Mouse (Mus musculus): ENCODE data around the gene Clec16a.
A peak's percentile ranks its signal among the peaks of the same experiment; 100 is the strongest.

Clec16a gene

DNA sequence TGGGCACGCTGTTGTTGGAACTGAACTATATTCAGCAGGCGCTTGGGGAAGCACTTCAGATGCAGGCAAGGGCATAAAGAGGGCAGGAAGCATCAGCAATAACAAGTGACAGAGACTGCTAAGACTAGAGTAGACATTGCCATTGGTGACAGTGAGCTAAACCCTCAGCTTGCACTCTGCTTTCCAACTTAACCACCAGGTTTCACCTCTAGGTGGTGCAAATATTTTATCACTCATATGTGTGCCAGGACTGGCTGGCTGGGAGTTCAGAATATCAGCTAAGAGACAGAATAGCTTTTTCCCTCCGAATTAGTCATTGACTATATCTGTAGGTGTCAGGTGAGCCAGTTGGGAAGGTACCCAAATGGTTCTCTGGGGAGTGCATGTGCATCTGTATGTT, 41.4 kb downstream of the Clec16a start:
- DNase-seq: peak; percentile 27 to 38

DNA sequence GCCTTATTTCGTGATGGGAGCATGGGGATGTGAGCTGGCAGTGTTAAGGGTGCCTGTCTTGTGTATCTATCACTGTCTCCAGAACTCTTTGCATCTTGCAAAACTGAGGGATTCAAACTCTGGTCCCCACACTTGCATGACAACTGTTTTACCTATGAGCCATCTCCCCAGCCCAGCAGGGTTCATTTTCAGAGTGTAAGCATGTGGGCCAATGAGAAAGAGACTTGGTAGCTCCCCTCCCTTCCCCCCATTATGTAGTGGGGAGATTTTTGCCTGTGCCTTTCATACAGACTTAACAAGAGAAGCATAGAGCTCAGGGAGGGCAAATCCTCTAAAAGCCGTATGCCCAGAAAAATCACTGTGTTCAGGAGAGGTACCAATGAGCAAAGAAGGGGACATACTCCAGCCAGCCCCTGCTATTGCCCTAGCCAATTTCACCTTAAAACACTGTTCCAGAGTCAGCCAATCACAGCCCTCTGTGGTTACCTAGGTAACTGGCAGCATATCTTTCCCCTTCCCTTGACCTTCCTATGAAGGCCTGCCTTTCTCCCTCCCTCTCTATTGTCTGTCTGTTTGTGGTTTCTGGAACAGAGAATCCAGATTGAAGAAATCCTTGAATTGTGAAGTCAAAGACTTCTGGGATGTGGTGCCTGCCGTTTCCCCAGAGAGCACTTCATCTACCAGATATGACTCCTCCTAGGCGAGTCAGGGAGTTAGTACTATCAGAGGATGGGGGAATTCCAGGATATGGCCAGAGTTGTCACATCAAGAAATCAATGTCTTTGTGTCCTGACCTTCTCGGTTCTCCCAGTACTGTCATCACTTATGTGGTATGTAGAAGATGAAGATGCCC, 55.0 kb downstream of the Clec16a start:
- no peak for DNase-seq

DNA sequence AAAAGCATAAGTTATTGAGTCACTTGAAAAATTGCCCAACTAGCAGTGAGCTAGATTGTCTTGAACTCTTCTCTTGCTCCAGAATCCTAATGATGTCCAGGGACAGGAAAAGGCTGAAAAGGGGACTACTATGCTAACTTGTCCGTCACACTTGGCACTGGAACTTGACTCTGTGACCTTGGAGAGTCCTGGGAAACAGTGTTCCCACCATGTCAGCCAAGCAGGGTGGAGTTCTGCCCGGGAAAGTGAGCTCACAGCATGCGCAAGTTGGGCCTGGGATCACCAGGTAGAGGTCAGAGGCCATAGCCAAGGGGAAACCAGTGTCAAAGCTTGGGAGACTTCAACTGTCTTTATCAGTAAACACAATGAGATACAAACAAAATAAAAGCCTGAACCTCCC, 62.7 kb downstream of the Clec16a start:
- no peak for DNase-seq

DNA sequence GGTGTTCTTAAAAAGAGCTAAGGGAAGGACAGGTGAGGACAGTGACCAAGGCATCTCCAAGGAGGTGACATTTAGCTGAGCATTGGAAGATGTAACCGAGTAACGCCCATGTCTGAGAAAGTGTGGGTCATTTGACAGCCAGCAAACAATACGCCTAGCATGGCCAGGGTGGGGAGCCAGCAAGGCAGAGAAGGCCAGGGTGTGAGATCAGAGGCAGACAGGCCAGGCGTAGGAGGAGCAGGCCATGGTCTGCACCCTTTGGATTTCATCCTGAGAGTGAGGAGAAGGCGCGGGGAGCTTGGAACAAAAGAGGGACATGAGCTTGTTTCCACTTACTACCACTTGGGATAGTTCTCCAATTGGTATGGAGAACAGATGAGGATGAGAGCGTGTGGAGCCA, 64.8 kb downstream of the Clec16a start:
- no peak for DNase-seq

DNA sequence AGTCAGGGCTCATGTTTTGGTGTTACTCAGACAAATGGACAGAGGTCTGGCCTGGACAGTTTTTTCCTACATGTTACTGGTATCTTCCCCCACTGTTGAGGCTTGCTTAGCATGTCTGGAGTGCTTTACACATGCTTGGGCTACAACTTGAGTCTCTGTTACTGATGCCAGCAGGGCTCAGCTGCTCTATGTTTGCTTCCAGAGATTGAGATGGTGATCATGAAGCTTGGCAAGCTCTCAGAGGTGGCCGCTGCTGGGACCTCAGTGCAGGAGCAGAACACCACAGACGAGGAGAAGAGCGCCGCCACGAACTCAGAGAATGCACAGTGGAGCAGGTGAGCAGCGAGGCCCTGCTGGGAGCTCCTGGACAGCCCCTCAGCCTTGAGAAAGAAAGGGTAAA, 65.7 kb downstream of the Clec16a start:
- DNase-seq: no peak

DNA sequence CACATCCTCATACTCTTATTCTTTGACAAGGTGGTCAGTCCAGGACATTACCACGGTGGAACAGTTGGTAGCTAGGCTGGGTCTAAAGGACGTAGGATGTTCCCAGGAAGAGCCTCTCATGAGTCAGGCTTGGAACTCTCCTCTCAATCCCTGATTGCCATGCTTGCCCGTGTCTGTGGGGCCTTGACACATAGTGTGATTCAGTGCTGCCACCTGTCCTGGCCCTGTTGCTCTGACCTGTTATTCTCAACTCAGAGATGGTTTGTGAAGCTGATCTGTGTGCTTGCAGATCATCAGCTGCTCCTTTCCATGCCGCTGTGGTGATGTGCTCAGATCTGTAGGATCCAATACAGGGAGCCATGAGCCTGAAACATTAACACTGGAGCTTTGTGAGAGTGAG, 66.2 kb downstream of the Clec16a start:
- DNase-seq: no peak

DNA sequence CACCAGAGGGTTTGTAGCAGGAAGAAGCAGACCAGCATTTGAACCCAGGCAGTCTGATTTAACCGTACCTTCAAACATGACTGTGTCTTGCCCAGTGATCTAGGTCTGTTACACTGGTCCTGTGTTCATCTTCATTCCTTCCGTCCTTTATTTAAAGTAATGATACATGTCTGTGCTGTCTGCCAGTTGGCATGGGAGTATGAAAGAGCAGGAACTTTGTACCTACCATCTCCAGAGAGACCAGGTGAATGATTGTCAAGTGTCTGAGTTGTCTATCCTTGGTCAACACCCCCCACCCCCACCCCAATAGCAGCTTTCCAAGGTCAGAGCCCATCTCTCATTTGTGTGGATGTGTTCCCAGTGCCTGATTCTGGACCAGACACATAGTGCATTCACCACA, 68.9 kb downstream of the Clec16a start:
- DNase-seq: no peak

DNA sequence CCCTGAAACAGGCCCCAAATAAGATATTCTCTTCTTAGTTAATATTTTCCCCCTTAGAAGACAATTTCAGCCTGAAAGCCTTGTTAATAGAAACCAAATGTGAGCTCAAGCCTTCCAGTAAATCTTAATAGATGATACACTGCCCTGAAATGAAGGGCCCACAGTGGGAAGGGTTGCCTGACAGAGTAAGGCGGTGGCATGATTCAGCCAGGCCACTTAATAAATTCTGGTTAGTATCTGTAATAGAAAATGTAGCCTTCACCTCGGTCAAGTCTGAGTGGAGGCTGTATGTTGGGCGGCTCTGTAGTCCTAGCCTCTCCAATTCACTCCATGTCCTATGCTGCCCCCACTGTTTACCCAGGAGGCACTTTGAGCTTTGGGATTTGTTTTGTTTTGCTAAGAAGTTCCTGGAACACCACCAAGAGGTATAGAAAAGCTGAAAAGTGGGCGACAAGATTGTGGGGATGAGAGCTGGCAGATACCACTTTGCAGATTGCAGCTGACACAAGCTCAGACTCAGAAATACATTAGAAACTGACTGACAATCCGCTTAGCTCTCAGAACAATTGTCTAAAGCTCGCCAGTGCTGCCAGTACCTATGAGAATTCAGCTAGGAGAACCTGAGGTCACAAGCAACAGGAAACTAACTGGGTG, 75.9 kb downstream of the Clec16a start:
- no peak for DNase-seq

DNA sequence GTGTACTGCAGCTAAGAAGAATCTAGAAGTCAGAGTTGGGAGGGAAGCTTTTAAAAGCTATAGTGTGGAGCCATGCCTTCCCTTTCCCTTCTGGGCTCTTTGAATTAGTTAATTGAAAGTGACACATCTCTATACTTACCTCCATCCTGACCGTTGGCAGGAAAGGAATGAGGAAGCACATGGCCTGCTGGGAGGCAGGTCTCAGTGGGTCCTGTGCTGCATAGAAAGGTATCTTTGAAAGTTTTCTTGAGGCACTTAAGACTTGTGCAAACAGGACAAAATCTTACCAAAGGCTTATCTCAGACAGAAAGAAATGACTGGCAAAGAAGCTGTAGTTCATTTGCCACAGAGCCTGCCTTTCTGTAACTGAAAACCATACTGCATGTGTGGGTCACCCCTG, 76.6 kb downstream of the Clec16a start:
- DNase-seq: no peak

DNA sequence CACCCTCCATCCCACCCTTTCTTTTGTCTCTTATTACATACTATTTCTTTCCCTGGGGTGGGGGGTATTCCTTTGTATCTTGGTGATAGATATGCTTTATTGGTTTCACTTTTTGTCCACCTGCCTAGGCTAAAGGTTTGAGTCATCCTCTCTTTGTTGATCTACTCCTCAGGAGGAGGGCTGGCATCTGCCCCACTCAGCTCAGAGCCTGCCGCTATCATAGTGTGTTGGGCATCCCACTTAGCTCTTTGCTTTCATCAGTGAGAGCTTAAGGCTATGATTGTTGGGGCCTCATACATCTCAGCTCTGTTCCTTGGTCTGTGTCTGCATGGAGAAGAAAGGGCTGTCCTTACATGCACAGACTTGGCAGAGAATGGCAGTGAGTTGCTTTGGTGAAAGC, 81.0 kb downstream of the Clec16a start:
- DNase-seq: no peak

DNA sequence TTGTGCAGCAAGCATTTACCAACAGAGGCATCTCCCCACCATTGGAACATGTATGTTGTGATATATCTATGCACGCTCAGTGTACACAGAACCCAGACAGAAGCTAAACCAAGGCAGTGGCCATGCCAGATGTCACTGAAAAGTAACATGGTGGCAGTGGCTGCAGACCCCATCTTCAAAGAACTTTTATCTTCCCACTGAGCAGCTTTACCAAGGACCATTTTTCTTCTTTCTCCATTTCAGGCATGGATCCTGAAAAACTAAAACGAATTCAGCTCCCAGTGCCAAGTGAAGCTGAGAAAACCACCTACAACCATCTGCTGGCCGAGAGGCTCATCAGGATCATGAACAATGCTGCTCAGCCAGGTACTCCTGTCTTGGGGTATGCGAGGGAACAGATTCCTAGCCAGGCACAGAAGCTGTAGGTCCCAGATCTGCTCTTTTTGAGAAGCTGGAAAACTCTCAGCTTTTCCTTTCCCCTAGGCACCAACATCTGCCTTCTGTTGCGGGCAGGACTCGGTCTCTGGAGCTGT, 82.1 kb downstream of the Clec16a start:
- no peak for DNase-seq

DNA sequence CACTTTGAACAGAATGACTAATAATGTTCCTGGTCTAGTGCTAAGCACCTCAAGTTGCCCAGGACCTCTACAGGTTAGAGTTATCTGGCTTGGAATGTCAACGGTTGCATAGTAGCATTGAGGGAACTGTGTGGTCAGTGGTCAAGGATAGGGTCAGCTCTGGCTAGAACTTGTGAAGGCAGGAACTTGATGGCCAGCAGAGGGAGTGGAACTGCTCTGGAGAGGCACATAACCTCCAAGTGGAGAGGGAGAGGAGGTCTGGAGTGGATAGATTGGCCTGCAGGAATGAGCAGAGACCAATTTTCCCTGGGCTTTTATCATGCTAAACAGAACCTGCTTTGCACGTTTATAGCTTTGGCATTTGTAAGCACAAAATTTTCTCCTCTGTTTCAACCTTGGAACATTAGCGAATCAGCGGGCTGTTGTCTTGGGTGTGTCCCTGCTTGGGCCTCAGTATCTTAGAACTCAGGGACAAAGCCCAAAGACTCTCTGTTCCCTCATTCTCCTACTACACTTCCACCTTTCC, 83.0 kb downstream of the Clec16a start:
- no peak for DNase-seq

DNA sequence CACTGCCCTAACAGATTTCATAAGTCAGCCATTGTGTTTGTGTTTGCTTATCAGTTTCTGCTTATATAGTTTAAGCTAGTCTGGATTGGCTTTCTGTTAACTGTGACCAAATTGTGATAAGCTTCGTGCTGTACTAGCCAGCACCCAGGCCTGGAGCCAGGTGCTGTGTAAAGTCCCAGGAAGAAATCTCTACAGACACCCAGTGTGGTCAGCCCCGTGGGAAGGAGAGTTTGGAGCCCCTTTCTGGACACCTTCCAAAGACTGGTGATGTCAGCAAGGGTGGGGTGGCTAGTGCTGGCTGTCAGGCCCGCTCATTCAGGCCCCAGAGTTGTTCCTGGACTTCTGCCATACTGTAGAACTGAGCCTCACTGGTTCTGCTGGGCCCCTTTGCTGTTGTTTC, 83.8 kb downstream of the Clec16a start:
- no peak for DNase-seq

DNA sequence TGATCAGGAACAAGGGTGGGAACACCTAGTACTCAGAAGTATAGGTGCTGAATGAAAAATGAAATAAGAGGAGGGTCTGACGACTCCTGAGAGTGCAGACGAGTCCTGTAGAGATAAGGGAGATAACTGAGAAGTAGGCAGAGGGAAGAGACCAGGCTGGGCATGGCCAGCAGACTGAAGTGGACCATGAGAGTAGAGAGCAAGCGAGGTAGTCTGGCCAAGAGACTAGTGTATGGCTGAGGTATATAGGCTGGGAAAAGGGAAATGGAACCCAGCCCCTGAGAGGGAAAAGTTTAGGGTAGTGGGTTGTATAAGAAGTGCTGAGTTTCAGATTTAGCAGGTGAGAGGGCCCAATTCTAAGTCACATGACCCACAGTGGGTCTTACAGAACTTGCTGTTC, 84.2 kb downstream of the Clec16a start:
- no peak for DNase-seq

DNA sequence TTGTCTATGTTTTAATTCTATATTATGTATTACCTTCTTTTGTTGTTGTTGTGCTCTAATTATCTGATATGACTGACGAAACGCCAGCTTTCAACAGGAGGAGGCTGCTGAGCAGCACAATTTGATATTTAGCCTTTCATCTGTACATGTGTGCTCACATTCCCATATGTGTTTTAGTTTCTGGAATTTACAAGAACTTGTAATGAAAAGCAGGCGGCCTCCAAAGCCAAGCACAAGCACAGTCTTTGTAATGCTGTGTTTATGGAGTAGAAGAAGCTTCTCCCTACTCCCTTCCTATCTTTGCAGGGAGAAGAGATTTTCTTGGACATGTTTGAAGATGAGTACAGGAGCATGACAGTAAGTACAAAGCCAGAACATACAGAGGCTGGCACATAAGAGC, 89.8 kb downstream of the Clec16a start:
- DNase-seq: no peak

DNA sequence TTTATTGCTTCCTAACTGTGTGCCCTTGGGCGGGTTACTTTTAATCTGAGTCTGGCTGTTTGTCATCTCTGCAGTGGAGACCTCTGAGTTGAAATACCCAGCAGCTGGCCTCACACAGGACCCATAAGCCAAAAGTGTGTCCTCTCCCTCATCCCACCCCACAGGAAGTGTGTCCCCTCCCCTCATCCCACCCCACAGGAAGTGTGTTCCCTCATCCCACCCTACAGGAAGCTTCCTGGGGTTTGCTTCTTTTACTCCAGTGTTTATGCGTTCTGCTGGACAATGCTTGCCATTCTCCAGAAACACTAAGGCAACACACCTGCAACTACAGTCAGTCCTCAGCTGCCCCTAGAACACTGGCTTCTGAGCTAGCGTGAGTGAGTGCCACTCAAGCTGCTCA, 92.8 kb downstream of the Clec16a start:
- DNase-seq: no peak

DNA sequence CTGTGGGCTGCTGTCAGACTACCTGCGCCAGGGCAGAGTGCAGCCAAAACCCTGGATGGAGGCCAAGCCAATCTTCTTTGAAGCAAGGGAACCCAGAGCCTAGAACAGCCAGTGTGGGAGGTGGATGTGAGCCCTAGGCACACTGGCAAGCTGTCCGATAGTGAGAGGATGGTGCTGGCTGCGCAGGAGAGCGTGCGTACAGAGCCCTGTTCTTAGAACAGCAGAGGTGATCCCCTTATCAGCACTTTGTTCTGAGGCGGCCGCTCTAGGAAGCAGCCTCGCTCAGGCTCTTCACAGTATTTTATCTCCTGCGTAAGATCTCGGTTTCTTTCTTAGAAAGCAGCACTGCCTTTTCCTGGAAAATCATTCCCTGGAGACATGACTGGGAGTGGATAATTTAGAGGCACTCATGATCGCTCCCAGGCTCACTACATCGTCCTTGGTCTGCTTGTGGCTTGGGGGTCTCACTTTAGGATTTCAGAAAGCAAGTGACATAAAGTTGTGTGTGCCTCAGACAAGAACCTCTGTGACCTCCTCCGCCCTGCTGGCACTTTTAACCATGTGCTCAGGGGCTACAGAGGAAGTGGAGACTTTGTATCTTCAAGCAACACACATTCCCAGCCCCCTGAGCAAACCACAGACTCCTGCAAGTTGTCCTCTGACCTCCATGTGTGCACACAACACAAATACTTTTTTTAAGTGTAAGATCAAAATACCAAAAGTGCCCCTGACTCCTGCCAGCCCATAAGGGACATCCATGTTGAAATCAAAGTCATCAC, 94.2 kb downstream of the Clec16a start:
- DNase-seq: peak; percentile 52 to 60

DNA sequence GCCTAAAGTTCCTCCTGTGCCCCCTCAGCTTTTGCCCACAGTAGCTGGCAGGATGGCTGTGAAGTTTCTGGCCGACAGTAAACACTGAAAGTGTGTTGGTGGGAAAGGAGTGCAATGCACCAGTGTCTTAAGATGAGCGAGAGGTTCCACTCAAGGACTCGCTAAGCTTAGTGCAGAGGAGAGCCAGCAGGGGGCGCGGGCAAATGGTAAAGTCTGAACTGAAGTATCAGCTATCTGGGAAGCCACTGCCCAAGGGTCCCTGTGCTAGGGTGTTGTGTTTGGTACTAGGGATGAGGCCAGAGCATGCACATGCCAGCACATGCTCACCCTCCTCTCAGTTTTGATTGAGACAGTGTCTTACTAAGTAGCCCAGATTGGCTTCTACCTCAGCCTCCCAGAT, 94.9 kb downstream of the Clec16a start:
- peak; percentile 85 to 86 for DNase-seq

DNA sequence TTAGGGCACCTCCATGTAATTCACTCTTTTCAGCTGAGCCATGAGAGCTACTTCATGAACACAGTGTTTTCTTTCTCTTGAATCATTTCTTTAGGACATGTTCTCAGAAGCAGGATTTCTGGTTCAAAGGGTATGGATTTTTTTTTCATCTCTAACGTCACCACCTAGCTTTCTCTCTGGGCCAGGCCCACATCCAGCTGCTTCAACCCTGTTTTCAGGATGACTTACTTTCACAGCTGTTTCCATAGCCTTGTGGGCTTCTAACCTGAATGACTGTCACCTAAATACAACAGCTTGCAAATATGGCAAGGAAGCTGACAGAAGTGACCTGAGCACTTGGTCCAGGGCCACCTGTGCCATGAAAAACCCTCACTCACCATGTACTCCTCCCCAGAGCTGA, 96.0 kb downstream of the Clec16a start:
- no peak for DNase-seq

DNA sequence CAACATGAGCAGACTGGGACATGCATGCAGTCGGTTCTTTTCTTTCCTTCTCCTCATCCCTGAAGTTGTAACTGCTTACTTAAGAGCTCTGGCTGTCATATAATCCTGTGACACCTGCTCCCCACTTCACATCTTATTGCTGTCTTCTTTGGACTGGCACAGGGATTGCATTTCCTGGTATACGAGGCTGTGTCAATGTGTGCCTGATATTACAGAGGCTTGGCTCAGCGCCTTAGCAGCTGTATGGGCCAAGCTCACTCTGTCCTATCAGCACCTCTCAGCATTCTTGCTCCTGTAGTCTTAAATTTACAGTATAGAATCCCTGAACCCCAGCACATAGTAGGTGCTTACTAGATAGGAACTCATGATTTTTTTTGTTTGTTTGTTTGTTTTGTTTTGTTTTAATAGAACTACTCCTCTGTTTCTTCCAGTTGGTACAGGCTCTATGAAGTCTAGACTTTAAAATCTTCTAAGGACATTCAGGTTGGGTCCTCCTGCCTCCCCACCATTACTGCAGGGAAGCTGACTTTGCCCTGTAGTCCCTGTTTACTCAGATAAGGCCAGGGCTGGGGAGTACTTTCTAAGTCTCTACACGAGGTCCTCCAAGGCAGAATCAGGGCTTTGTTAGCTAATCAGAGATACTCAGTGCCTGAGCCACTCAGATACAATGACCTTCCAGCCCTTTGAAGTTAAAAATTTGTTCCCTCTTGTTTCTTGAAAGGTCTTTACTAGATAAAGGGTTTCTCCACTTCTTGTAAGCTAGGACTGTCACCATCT, 97.9 kb downstream of the Clec16a start:
- DNase-seq: no peak

DNA sequence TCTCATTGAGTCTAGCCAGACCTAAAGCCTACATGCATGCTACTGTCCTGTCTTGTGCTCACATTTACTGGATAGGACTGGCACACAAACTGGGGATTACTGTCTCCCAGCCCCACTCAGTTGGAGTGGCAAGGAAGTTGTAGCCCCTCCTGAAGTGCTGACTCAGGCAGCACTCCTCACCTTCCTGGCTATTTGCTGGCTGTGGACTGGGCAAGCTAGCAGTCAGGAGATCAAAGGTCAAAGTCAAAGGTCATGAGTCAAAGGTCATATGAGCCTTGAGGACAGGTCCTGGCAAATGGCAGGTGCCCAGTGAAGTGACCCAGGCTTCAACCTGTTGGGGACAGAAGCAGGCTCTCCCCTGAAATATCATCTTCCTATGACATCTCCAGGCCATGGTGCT, 99.1 kb downstream of the Clec16a start:
- no peak for DNase-seq

DNA sequence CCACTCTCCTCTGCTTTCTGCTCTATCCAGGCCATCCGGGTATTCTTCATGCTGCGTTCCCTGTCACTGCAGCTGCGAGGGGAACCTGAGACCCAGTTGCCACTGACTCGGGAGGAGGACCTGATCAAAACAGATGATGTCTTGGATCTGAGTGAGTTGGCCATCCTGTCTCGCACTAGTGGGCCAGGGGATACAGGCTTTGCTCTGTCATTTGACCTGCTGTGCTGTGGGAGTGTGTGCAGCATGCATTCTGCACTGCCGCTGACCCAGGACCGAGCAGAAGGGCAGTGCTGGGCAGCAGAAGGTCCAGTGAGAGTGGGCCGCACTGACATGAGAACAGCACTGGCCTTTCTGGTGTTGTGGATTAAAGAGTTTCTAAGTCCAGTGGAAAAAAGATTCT, 99.6 kb downstream of the Clec16a start:
- DNase-seq: no peak

DNA sequence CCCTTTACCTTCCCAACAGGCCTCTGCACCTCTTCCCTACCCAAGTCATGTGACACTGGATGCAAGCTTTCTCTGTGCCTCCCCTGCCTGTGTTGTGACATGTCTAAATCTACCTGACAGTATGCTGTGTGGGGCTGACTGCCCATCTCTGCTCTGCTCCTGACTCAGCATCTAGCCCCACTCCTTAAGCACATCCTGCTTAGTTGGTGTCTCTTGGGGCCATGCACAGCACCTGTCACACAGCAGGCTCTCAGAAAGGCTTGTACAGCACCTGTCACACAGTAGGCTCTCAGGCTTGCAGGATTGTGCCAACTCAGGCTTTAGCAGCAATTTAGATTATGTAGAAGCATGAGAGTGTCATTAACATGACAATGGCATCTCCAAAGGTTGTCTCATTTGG, 106.7 kb downstream of the Clec16a start:
- no peak for DNase-seq

Data from thymus, postnatal 36 days (tissue).